Mouse (Mus musculus) testis, adult 2 months (tissue): ENCODE measurements around the gene Psg16.

Experiments used
- CTCF ChIP-seq: fragments of 200-500 bp; IDR thresholded peaks from 2 replicates; pipeline ENCODE4 v1.5.1; 2012; ENCODE audit warnings: low read depth, mild to moderate bottlenecking, inconsistent platforms, low read length, moderate library complexity; ENCODE audit not compliant: control insufficient read depth, insufficient read depth, insufficient replicate concordance
- POLR2A ChIP-seq: fragments of 200-500 bp; IDR thresholded peaks from 2 replicates; pipeline ENCODE4 v1.6.1; 2012; ENCODE audit warnings: low read depth, mild to moderate bottlenecking, inconsistent platforms, low read length, moderate library complexity; ENCODE audit not compliant: control insufficient read depth

DNA sequence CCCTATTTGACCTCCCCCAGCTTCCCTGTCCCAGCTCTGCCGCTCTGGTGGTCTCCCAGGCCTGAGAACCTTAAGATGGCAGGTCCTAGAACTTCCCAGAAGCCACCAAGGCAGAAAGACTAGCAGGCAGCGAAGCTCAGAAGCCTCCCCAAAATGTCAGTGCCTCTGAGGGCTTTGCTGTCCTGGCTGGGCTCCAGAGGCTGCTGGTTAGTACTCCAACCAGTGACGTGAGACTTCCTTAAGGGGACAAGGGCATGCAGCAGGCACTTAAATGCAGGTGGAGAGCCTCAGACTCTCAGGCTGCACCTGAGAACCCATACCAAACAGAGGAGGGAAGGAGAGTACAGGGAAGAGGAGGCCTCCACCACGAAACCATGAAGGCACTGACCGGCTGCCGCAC is 49.7 kb upstream of the Psg16 start:
- no peak for TF ChIP-seq CTCF
- no peak for TF ChIP-seq POLR2A
